23 mouse cellular contexts compared by ENCODE assay signal in the genomic region with DNA sequence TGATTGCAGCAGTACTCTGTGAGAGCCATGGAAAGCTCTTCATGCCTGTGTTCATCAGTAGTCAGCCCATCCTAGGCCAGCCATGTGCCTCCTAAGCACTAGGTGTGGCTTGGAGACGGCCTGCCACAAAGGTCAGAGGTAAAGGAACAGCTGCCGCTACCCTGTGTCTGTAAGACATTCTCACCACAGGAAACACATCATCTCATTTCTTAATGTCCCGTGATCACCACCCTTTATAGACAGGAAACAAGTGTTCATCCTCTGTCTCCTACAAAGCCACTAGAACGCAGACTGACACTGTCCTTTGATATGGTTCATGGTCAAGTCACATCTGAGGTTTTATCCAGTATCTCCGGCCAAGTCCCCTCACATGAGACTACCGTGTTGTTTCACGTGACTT.
"Had no signal": no experiment of that assay in that cellular context is flagged by ENCODE, and none has a peak within 500 bp of the region (broad histone marks: within the 10 kb centered on the region; RNA-seq: fewer than 3 reads in every experiment).

No protein-coding gene starts in this region.

- DNase-seq: gastrocnemius, adult 2 months; gastrocnemius, postnatal 10 days; gastrocnemius, postnatal 25 days; heart, adult 11 months; heart, adult 2 months; heart, postnatal 14 days; heart, postnatal 36 days; kidney, adult 18-20 months; kidney, adult 8-10 months; kidney, postnatal 14 days; kidney, postnatal 4 days; liver had no signal

- H3K4me3 ChIP-seq: gastrocnemius, adult 2 months; heart, adult 2 months; heart, embryonic 13.5 days; heart, embryonic 15.5 days; hindbrain, embryonic 13.5 days; hindbrain, embryonic 15.5 days; layer of hippocampus, adult 2 months; limb, embryonic 10.5 days; limb, embryonic 12.5 days had no signal

- H3K9me3 ChIP-seq: heart, embryonic 13.5 days; heart, embryonic 15.5 days; hindbrain, embryonic 13.5 days; hindbrain, embryonic 15.5 days; limb, embryonic 10.5 days; limb, embryonic 12.5 days had no signal

- H3K9ac ChIP-seq: heart, embryonic 13.5 days; heart, embryonic 15.5 days; hindbrain, embryonic 13.5 days; hindbrain, embryonic 15.5 days; limb, embryonic 12.5 days had no signal

- H3K4me2 ChIP-seq: heart, embryonic 11.5 days; heart, embryonic 13.5 days; heart, embryonic 15.5 days; hindbrain, embryonic 13.5 days; hindbrain, embryonic 15.5 days; limb, embryonic 12.5 days; liver, embryonic 11.5 days had no signal

- H3K36me3 ChIP-seq: heart, embryonic 13.5 days; heart, embryonic 15.5 days; hindbrain, embryonic 13.5 days; hindbrain, embryonic 15.5 days; limb, embryonic 10.5 days; limb, embryonic 12.5 days had no signal

- H3K27ac ChIP-seq: gastrocnemius, adult 2 months; heart, adult 2 months; heart, embryonic 13.5 days; heart, embryonic 15.5 days; hindbrain, embryonic 13.5 days; hindbrain, embryonic 15.5 days; hindbrain, postnatal 0 days; layer of hippocampus, adult 2 months; limb, embryonic 10.5 days; limb, embryonic 12.5 days had no signal

- ATAC-seq: hindbrain, postnatal 0 days; intestine, embryonic 16.5 days had no signal

- H3K27me3 ChIP-seq: heart, embryonic 13.5 days; heart, embryonic 15.5 days; hindbrain, embryonic 13.5 days; hindbrain, embryonic 15.5 days; limb, embryonic 12.5 days had no signal

- H3K4me1 ChIP-seq: heart, embryonic 13.5 days; heart, embryonic 15.5 days; limb, embryonic 10.5 days; limb, embryonic 12.5 days had no signal
